Mouse (Mus musculus) midbrain, embryonic 12.5 days (tissue): ENCODE data around the gene Ncan. TPM values are rescaled to one million over a fixed set of nuclear protein-coding genes. Genes with fewer than 3 reads are reported as not detected.

ENCODE experiments used
- ATAC-seq: fragments of 200-750 bp; cut with Nextera tagmentation; 2 replicates; pipeline ENCODE4 v1.8.0; 2017; ENCODE audit warnings: low read depth, moderate TSS enrichment, moderate library complexity; ENCODE audit not compliant: low FRiP score
- H3K27ac ChIP-seq: fragments of 300-500 bp; sonication (generic); replicated peaks from 2 replicates; pipeline ENCODE4 v1.5.1; 2016; ENCODE audit warnings: mild to moderate bottlenecking
- H3K27me3 ChIP-seq: fragments of 300-500 bp; sonication (generic); 2 replicates; pipeline ENCODE4 v1.6.1; 2016; ENCODE audit warnings: mild to moderate bottlenecking
- H3K36me3 ChIP-seq: fragments of 300-500 bp; sonication (generic); 2 replicates; pipeline ENCODE4 v1.6.1; 2016
- H3K4me1 ChIP-seq: fragments of 300-500 bp; sonication (generic); 2 replicates; pipeline ENCODE4 v1.6.1; 2016
- H3K4me2 ChIP-seq: fragments of 300-500 bp; sonication (generic); replicated peaks from 2 replicates; pipeline ENCODE4 v1.6.1; 2016; ENCODE audit warnings: mild to moderate bottlenecking, moderate library complexity
- H3K4me3 ChIP-seq: fragments of 300-500 bp; sonication (generic); 2 replicates; pipeline ENCODE4 v1.5.1; 2016; ENCODE audit warnings: mild to moderate bottlenecking
- H3K9ac ChIP-seq: fragments of 300-500 bp; sonication (generic); replicated peaks from 2 replicates; pipeline ENCODE4 v1.6.1; 2016; ENCODE audit warnings: mild to moderate bottlenecking, moderate library complexity
- H3K9me3 ChIP-seq: fragments of 300-500 bp; sonication (generic); 2 replicates; pipeline ENCODE4 v1.6.1; 2016; ENCODE audit warnings: mild to moderate bottlenecking
- WGBS: fragments of 180-500 bp; shearing (Covaris S2); methylation state at CpG from one replicate; pipeline ENCODE4 v1.1.7; 2016; 5-methylcytosine and 5-hydroxymethylcytosine counted together
- polyA plus RNA-seq: library from polyadenylated mRNA; unstranded; fragments of >200 nt; fragmentation: Nextera tagmentation; extraction: Ambion mirVana; gene quantifications from 2 replicates; pipeline ENCODE4 v1.2.1, GENCODE M21; 2016

Gene Ncan
- polyA plus RNA-seq, 1 experiment from 2014 or later: 91.9 TPM

DNA sequence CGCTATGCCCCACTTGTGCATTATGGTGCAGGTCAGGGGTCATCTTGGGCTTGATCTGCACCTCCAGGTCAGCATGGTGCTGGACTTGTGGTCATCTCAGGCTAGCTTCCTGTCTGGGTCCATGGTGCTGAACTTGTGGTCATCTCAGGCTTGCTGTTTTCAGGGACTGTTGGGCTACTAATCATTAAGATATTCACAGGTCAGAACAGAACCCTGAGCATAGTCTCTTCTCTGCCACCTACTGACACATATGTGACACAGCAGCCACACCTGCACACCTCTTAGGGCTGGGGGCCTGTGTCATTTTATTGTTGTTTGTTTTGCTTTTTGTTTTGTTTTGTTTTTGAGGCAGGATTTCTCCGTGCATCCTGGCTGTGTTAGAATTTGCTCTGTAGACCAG is 2.2 kb upstream of the Ncan start:
- Histone ChIP-seq H3K4me2 (no peak overlapping the region), H3K27ac (no peak overlapping the region), H3K4me3 (no peak overlapping the region), H3K4me1 (peaks cover 17% of the 10 kb centered on the region), H3K9me3 (no peaks in the 10 kb centered on the region), H3K27me3 (peaks cover 14% of the 10 kb centered on the region; the same call in 1 of the 2 replicates), H3K36me3 (no peaks in the 10 kb centered on the region), H3K9ac (no peak overlapping the region)
- no peak for ATAC-seq
- 52% methylated on average over 2 of the region's 2 CpGs for WGBS

DNA sequence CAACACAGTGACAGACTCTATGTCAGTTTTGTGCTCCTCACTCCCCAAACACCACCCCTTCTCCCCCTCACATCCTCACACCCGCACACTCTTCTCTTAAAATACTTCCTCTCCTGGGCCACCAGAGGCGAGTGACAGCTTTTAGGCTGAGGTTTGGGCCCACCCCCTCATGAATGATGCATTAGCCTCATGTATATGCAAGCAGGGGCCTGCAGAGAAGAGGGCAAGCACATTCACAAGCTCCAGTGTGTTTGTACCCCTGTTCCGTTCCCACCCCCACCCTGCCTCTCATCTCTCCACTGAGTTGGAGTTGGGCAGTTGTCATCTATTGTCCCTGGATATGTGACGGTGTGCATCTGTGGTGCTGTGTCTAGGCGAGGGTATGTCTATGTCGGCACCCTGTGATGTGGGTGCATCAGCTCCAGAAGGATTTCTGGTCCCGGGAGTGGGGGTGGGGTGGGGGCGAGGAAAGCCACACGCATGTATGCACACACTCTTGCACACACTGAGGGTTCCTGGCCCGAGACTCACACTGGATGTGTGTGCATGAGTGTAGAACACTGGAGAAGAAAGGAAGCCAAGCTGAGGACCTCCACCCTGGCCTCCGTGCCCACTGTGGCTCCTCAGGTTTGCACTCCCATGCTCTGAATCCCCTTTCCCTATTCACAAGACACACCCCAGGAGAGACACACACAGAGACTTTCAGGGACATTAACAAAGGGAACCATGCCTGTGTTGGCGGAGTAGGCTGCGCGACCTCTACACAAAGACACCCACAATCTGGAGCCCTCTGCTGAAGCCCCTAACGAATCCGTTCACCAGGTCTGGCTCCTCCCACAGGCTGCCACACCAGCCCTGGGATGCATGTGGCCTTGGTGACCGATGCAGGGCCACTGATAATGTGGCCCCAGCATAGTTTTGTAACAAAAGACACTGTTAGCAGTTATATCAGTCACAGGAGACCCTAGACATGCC is 1.7 kb downstream of the Ncan start:
- peak overlapping the region; percentile 65 for H3K4me3 ChIP-seq
- H3K4me2 ChIP-seq: peak overlapping the region; percentile 64
- whole genome bisulfite sequencing: 4% methylated on average over 17 of the region's 17 CpGs
- peak; percentile 87 for ATAC-seq
- peaks cover 31% of the 10 kb centered on the region for H3K4me1 ChIP-seq
- peaks cover 21% of the 10 kb centered on the region for H3K36me3 ChIP-seq
- H3K9ac ChIP-seq: peak overlapping the region; percentile 91
- peaks cover 39% of the 10 kb centered on the region for H3K27me3 ChIP-seq
- H3K27ac ChIP-seq: peak overlapping the region; percentile 96
- H3K9me3 ChIP-seq: no peaks in the 10 kb centered on the region

DNA sequence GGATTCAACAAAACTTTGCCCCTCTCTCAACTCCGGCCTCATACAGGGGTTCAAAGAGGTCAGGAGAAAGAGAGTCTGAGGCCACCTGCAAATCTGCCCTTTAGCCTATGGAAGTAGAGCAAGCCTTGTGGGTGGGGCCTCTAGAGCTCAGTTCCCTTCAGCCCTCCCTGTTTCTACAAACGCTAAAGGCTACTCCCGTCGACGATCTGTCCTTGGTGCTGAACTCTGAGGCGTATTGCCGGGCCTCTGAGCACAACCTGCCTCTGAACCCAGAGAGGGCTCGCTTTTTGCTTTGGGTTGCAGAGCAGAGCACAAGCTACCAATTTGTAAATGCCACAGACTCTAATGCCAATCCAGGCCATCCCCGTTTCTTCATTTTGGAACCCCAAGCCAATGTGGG is 3.1 kb downstream of the Ncan start:
- peak overlapping the region; percentile 64 for H3K4me2 ChIP-seq
- peaks cover 38% of the 10 kb centered on the region for H3K4me1 ChIP-seq
- peak overlapping the region; percentile 32; the same call in 1 of the 2 replicates for H3K9ac ChIP-seq
- peaks cover 35% of the 10 kb centered on the region for H3K36me3 ChIP-seq
- no peak overlapping the region for H3K27ac ChIP-seq
- H3K27me3 ChIP-seq: peaks cover 52% of the 10 kb centered on the region
- H3K4me3 ChIP-seq: peak overlapping the region; percentile 65; the same call in 1 of the 2 replicates
- WGBS: 7% methylated on average over 9 of the region's 9 CpGs
- ATAC-seq: no peak
- no peaks in the 10 kb centered on the region for H3K9me3 ChIP-seq

DNA sequence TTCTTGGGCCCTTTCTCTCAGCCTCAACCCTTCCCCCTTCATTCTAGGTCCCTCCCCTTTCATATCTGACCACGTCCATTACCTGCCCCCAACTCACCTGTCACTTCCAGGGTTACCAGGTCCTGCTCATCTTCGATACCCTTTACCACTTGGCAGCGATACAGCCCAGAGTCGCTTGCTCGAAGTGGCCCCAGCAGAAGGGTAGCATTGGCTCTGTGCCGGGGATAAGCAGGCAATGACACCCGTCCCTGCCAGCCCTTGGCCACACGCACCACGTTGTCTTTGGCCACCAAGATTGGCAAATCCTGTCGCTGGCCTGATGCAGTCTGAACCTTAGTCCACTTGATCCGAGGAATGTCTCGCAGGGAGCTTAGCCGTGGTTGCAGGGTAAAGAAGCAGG is 5.8 kb downstream of the Ncan start:
- 67% methylated on average over 13 of the region's 13 CpGs for WGBS
- no peak overlapping the region for H3K4me3 ChIP-seq
- H3K4me2 ChIP-seq: no peak overlapping the region
- peaks cover 75% of the 10 kb centered on the region for H3K27me3 ChIP-seq
- no peak for ATAC-seq
- no peak overlapping the region; the same call in 1 of the 2 replicates for H3K9ac ChIP-seq
- H3K36me3 ChIP-seq: peaks cover 62% of the 10 kb centered on the region
- no peaks in the 10 kb centered on the region for H3K9me3 ChIP-seq
- peaks cover 35% of the 10 kb centered on the region for H3K4me1 ChIP-seq
- H3K27ac ChIP-seq: no peak overlapping the region

DNA sequence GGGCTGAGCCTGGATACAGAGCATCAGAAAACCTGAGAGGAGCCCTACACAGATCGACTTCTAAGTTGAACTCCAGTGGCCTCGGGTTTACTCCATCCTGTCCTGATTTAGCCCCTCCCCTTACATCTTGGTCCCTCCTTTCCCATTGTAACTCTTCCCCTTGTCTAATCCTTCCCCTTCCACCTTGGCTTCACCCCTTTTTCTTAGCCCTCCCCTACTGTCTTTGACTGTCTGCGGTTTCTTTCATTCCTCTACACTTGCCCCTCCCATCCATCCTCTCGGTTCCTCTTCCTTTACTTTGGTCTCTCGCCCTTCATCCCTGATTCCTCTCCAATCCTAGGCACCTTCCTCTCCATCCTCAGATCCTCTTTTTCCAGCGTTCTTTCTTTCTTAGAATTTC is 6.2 kb downstream of the Ncan start:
- Histone ChIP-seq H3K27me3 (peaks cover 75% of the 10 kb centered on the region), H3K27ac (no peak overlapping the region)

DNA sequence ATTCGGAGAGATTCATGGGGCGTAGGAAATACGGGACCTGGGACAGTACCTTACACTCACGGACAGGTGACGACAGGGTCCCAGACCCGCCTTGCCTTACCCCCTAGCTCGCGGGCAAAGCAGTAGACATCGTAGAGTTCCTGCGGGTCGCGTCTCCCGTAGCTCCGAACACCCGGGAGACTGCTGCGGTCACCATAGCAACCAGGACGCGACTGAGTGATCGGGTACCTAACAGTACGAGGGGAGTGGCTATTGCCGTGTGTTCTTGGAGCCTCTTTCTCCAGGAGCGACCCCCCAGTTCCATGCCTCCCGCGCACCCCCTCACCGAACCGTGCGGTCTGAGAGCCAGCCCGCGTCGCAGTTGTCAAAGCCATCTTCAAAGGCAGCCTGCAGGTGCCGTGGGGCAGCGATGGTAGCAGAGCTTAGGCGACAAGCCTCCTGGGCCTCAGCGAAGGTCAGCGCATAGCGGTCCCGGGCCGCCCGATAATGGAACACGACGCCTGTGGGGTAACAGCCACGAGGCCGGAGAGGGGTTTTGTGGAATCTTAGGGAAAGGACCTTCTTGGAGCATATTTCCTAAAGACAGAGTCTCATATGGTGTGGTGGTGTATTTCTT is 8.2 kb downstream of the Ncan start:
- H3K4me2 ChIP-seq: peak overlapping the region; percentile 22
- 0 out of 2 replicates have a peak overlapping the region, but pooled peaks have one; percentile 6 for H3K9ac ChIP-seq
- no peak overlapping the region for H3K27ac ChIP-seq
- H3K9me3 ChIP-seq: no peaks in the 10 kb centered on the region
- WGBS: 7% methylated on average over 43 of the region's 43 CpGs
- peaks cover 21% of the 10 kb centered on the region for H3K4me1 ChIP-seq
- 0 out of 2 replicates have a peak overlapping the region, but pooled peaks have one; percentile 12 for H3K4me3 ChIP-seq
- ATAC-seq: peak; percentile 24; the same call in 1 of the 2 replicates
- peaks cover 70% of the 10 kb centered on the region for H3K27me3 ChIP-seq
- H3K36me3 ChIP-seq: peaks cover 86% of the 10 kb centered on the region

More for the DNA sequence above, 6.2 kb downstream of the Ncan start:
- Histone ChIP-seq H3K9me3 (no peaks in the 10 kb centered on the region), H3K4me1 (peaks cover 32% of the 10 kb centered on the region), H3K36me3 (peaks cover 66% of the 10 kb centered on the region), H3K9ac (no peak overlapping the region; the same call in 1 of the 2 replicates), H3K4me2 (no peak overlapping the region), H3K4me3 (no peak overlapping the region)
- WGBS: 19% methylated on average over 6 of the region's 6 CpGs
- no peak for ATAC-seq

DNA sequence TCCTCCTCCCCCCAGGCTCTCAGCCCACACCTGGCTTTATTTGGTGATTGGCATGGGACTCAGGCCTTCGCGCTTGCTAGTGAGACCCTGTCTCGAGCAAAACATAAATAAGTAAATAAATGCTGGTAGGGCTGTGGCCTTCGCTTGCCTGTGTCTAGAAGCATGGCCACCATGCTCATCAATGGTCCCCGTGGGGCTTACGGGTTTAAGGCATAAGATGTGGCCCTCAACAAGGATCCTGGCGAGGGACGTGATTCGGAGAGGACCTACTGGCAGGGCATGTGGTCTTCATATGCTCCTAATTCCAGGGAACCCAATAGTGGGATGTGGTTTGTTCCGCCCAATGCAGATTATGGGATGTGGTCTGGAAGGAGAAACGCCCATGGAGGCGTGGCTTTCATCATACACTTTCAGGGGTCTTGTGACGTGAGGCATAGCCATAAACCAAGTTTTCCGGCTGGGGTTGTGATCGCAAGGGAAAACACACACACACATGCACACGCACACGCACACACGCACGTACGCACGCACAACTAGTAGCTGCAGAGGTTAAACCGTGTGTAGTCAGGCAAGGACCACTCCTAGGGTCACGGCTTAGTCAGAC is 9.4 kb downstream of the Ncan start:
- H3K4me2 ChIP-seq: no peak overlapping the region
- H3K27me3 ChIP-seq: peaks cover 58% of the 10 kb centered on the region
- peaks cover 98% of the 10 kb centered on the region for H3K36me3 ChIP-seq
- WGBS: 58% methylated on average over 23 of the region's 23 CpGs
- no peak overlapping the region for H3K4me3 ChIP-seq
- no peaks in the 10 kb centered on the region for H3K9me3 ChIP-seq
- H3K27ac ChIP-seq: no peak overlapping the region
- no peak overlapping the region for H3K9ac ChIP-seq
- no peak for ATAC-seq
- H3K4me1 ChIP-seq: peaks cover 11% of the 10 kb centered on the region

DNA sequence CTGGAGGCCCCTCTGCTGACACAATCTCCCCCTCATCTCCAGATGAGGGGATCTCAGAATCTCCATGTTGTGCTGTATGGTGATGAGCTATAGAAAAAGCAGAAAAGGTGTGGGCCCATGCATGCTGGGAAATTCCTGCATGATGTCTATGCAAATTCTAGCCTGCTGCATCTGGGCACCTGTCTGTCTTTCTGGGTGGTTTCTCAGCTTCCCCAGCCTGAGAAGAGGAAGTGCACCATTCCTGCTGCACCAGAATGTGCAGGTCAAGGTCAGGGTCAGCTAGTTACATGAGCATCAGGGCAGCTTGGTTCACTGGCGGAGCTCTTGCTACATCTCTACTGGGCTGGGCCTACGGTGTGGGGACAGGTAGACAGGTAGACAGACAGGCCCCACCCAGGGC is 10.2 kb downstream of the Ncan start:
- 90% methylated on average over 2 of the region's 2 CpGs for WGBS
- peaks cover 11% of the 10 kb centered on the region for H3K4me1 ChIP-seq
- H3K36me3 ChIP-seq: peaks cover 98% of the 10 kb centered on the region
- H3K9ac ChIP-seq: no peak overlapping the region
- no peaks in the 10 kb centered on the region for H3K9me3 ChIP-seq
- no peak for ATAC-seq
- H3K4me3 ChIP-seq: no peak overlapping the region
- no peak overlapping the region for H3K27ac ChIP-seq
- H3K4me2 ChIP-seq: no peak overlapping the region
- peaks cover 52% of the 10 kb centered on the region for H3K27me3 ChIP-seq

DNA sequence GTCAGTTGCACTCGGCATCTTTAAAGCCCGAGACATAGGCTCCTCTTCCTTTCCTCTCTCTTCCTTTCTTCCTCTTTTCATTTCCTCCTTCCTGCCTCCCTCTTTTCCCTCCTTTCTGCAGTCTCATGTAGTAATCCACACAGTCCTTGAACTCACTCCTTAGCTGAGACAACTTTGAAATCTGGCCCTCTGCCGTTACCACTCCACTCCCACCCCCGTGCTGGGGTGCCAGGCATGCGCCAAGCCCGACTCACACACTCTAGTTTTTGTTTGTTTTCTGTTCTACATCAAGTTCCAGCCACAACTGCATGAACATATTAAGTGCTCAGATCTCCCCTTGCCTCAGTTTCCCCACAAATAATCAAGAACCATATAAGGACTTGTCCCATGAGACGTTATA is 15.8 kb downstream of the Ncan start:
- H3K27me3 ChIP-seq: no peaks in the 10 kb centered on the region
- H3K27ac ChIP-seq: no peak overlapping the region
- no peak overlapping the region for H3K4me2 ChIP-seq
- H3K9me3 ChIP-seq: no peaks in the 10 kb centered on the region
- H3K4me3 ChIP-seq: no peak overlapping the region
- H3K36me3 ChIP-seq: peaks cover 88% of the 10 kb centered on the region
- 83% methylated on average over 7 of the region's 7 CpGs for WGBS
- H3K4me1 ChIP-seq: no peaks in the 10 kb centered on the region
- no peak overlapping the region for H3K9ac ChIP-seq
- no peak for ATAC-seq

DNA sequence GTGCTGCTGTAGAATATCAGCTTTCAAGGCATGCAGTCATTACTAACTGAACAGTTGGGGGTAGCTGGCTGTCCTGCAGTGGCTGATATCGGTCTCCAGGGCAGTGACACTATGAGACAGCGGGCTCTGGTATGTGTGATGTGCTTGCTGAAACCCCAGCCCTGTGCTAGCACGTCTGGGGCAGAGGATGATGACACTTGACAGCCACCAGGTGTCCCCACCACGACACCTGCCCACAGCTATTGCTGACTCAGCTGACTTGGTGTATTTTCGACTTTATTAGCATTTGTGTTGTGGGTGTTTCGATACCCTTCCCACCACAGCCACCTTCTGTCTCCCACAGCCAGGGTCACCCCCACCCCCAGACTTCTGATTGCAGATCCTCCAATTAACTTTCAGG is 16.2 kb downstream of the Ncan start:
- Histone ChIP-seq H3K4me1 (no peaks in the 10 kb centered on the region), H3K9me3 (no peaks in the 10 kb centered on the region), H3K27me3 (no peaks in the 10 kb centered on the region), H3K4me2 (no peak overlapping the region), H3K27ac (no peak overlapping the region), H3K9ac (no peak overlapping the region), H3K36me3 (peaks cover 88% of the 10 kb centered on the region), H3K4me3 (no peak overlapping the region)
- 22% methylated on average over 6 of the region's 6 CpGs for WGBS
- ATAC-seq: no peak

DNA sequence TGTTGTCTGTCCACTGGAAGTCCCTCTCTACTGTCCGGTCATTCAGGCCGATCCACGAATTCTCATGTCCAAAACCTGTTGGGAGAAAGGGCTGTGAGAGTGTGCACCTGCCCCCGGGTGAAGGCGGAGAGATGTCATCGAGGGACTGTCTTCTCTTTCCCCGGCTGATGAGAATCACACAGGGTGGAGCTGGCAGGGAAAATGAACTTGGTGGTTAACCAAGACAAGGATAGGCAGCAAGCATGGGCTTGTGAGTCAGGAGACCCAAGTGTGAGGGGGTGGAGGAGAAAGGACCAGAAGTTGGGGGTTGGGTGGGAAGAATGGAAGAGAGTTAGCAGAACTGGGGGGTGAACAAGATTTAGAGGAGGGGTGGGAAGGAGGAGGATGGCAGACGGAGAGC is 20.4 kb downstream of the Ncan start:
- H3K27me3 ChIP-seq: no peaks in the 10 kb centered on the region
- H3K9me3 ChIP-seq: no peaks in the 10 kb centered on the region
- no peak overlapping the region for H3K9ac ChIP-seq
- no peak overlapping the region for H3K4me2 ChIP-seq
- H3K36me3 ChIP-seq: peaks cover 92% of the 10 kb centered on the region
- WGBS: 92% methylated on average over 8 of the region's 8 CpGs
- H3K4me1 ChIP-seq: no peaks in the 10 kb centered on the region
- ATAC-seq: no peak
- no peak overlapping the region for H3K4me3 ChIP-seq
- no peak overlapping the region for H3K27ac ChIP-seq

DNA sequence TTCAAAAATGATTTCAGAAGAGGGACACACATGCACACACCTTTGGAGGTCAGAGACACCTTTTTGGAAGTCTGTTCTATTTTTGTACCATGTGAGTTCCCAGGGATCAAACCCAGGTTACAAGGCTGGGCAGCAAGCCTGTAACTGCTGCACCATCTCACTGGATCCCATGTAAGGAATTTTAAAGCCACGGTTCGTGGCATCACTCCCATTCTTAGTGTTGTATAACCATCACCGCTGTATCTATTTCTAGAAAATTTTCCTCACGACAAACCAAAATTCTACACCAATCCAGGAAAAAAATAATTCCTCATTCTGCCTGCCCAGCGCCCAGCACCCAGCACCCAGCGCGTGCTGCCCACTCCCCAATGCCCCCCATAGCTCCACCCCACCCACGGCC is 21.4 kb downstream of the Ncan start:
- H3K27ac ChIP-seq: no peak overlapping the region
- no peak overlapping the region for H3K9ac ChIP-seq
- H3K9me3 ChIP-seq: no peaks in the 10 kb centered on the region
- no peak overlapping the region for H3K4me3 ChIP-seq
- peaks cover 97% of the 10 kb centered on the region for H3K36me3 ChIP-seq
- H3K27me3 ChIP-seq: no peaks in the 10 kb centered on the region
- ATAC-seq: no peak
- H3K4me1 ChIP-seq: no peaks in the 10 kb centered on the region
- no peak overlapping the region for H3K4me2 ChIP-seq
- WGBS: 74% methylated on average over 8 of the region's 8 CpGs
